23 mouse cellular contexts compared by ENCODE assay signal in the genomic region with DNA sequence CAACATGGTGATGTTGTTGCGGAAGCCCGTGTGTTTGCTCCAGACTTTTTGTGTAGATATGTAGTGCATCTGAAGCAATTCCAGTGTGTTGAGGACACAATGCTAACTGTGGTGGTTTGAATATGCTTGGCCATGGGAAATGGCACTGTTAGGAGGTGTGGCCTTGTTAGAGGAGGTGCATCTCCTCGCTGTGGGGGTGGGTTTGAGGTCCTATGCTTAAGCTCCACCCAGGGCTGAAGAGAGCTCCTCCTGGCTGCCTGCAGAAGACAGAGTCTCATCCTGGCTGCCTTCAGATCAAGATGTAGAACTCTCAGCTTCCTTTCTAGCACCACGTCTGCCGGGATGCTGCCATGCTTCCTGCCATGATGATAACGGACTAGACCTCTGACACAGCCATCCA. TPM values are rescaled to one million over a fixed set of nuclear protein-coding genes. Genes with fewer than 3 reads are reported as not detected.
DNase-seq lines count a peak whose midpoint lies in the region; ATAC-seq lines count a peak whose summit lies in the region.
"Had no signal": no experiment of that assay in that cellular context is flagged by ENCODE, and none has a peak within 500 bp of the region (broad histone marks: within the 10 kb centered on the region; RNA-seq: fewer than 3 reads in every experiment).

No protein-coding gene starts in this region.

- peaks cover 5% of the 10 kb centered on the region; the same call in 1 of the 2 replicates for H3K9me3 ChIP-seq in forebrain, embryonic 11.5 days (ENCODE audit: control insufficient read depth, low read length)
- peaks cover 4% of the 10 kb centered on the region; the same call in 1 of the 2 replicates for H3K9me3 ChIP-seq in forebrain, embryonic 12.5 days
- 0 out of 2 replicates have a peak, but pooled peaks cover 4% of the 10 kb centered on the region for H3K9me3 ChIP-seq in hindbrain, embryonic 12.5 days (replicated peaks)
- H3K9me3 ChIP-seq: embryonic facial prominence, embryonic 12.5 days; forebrain, embryonic 15.5 days had no signal

- no peak overlapping the region for H3K27ac ChIP-seq in forebrain, embryonic 11.5 days (ENCODE audit: low read depth, low read length)
- no peak overlapping the region for H3K27ac ChIP-seq in forebrain, embryonic 12.5 days
- H3K27ac ChIP-seq in hindbrain, embryonic 12.5 days = no peak overlapping the region
- H3K27ac ChIP-seq: embryonic facial prominence, embryonic 10.5 days; embryonic facial prominence, embryonic 12.5 days; forebrain, embryonic 13.5 days; forebrain, embryonic 15.5 days had no signal

- H3K4me2 ChIP-seq in forebrain, embryonic 11.5 days (ENCODE audit: low read depth, low read length, severe bottlenecking) = no peak overlapping the region
- H3K4me2 ChIP-seq in forebrain, embryonic 12.5 days = no peak overlapping the region
- no peak overlapping the region for H3K4me2 ChIP-seq in hindbrain, embryonic 12.5 days (replicated peaks)
- H3K4me2 ChIP-seq: embryonic facial prominence, embryonic 12.5 days; forebrain, embryonic 13.5 days; forebrain, embryonic 15.5 days had no signal

- H3K27me3 ChIP-seq in forebrain, embryonic 11.5 days (ENCODE audit: control insufficient read depth, insufficient read depth, low read length) = no peaks in the 10 kb centered on the region
- no peaks in the 10 kb centered on the region for H3K27me3 ChIP-seq in forebrain, embryonic 12.5 days
- H3K27me3 ChIP-seq in hindbrain, embryonic 12.5 days = no peaks in the 10 kb centered on the region
- H3K27me3 ChIP-seq: CH12.LX; embryonic facial prominence, embryonic 12.5 days; forebrain, embryonic 13.5 days; forebrain, embryonic 15.5 days had no signal

- H3K36me3 ChIP-seq in forebrain, embryonic 11.5 days (ENCODE audit: control insufficient read depth, insufficient read depth, low read length) = no peaks in the 10 kb centered on the region; the same call in 1 of the 2 replicates
- H3K36me3 ChIP-seq in forebrain, embryonic 12.5 days (replicated peaks) = peaks cover 7% of the 10 kb centered on the region; the same call in 1 of the 2 replicates
- peaks cover 7% of the 10 kb centered on the region; the same call in 1 of the 2 replicates for H3K36me3 ChIP-seq in hindbrain, embryonic 12.5 days
- H3K36me3 ChIP-seq: forebrain, embryonic 15.5 days had no signal

- no peak overlapping the region for H3K4me3 ChIP-seq in forebrain, embryonic 11.5 days (ENCODE audit: low read depth, low read length)
- no peak overlapping the region for H3K4me3 ChIP-seq in forebrain, embryonic 12.5 days (replicated peaks)
- no peak overlapping the region for H3K4me3 ChIP-seq in hindbrain, embryonic 12.5 days
- H3K4me3 ChIP-seq: embryonic facial prominence, embryonic 10.5 days; embryonic facial prominence, embryonic 12.5 days; forebrain, embryonic 13.5 days; forebrain, embryonic 15.5 days had no signal

- peak; percentile 35 for DNase-seq in forebrain, embryonic 11.5 days (ENCODE audit: low spot score)
- DNase-seq in ES-CJ7 (ENCODE audit: low read depth, low spot score) (peak; percentile 37), ZHBTc4 (ENCODE audit: low read depth, low spot score) (peak; percentile 59)
- no peak for DNase-seq in ovary, adult 18-20 months (ENCODE audit: low spot score)
- DNase-seq: adrenal gland, adult 2 months; adrenal gland, postnatal 10 days; adrenal gland, postnatal 25 days; B cell, adult 2 months; cerebellum, adult 11 months; cerebellum, adult 18-20 months; cerebellum, adult 8-10 months; cerebellum, adult 9-11 months; cerebellum, postnatal 14 days; cerebellum, postnatal 36 days; forebrain, postnatal 0 days had no signal

- no peaks in the 10 kb centered on the region; the same call in 1 of the 2 replicates for H3K4me1 ChIP-seq in forebrain, embryonic 11.5 days (replicated peaks; ENCODE audit: control insufficient read depth, insufficient read depth, low read length)
- peaks cover 7% of the 10 kb centered on the region for H3K4me1 ChIP-seq in forebrain, embryonic 12.5 days
- H3K4me1 ChIP-seq in hindbrain, embryonic 12.5 days = peaks cover 8% of the 10 kb centered on the region
- H3K4me1 ChIP-seq: embryonic facial prominence, embryonic 12.5 days had no signal

- H3K9ac ChIP-seq in forebrain, embryonic 11.5 days (ENCODE audit: low read length) = no peak overlapping the region
- no peak overlapping the region for H3K9ac ChIP-seq in forebrain, embryonic 12.5 days
- no peak overlapping the region for H3K9ac ChIP-seq in hindbrain, embryonic 12.5 days
- H3K9ac ChIP-seq: embryonic facial prominence, embryonic 12.5 days; forebrain, embryonic 13.5 days; forebrain, embryonic 15.5 days; forebrain, postnatal 0 days had no signal

- 85% methylated on average over 6 of the region's 6 CpGs for WGBS in forebrain, embryonic 11.5 days
- WGBS in forebrain, embryonic 12.5 days = 88% methylated on average over 6 of the region's 6 CpGs
- WGBS in hindbrain, embryonic 12.5 days = 64% methylated on average over 6 of the region's 6 CpGs

- ATAC-seq in forebrain, embryonic 11.5 days (replicated peaks; ENCODE audit: low FRiP score) = no peak
- ATAC-seq in forebrain, embryonic 12.5 days (ENCODE audit: low FRiP score) = no peak
- no peak for ATAC-seq in hindbrain, embryonic 12.5 days (ENCODE audit: low FRiP score)
- ATAC-seq: CD4-positive, CD25-positive, alpha-beta regulatory T cell, adult 4 months; forebrain, embryonic 13.5 days; forebrain, embryonic 15.5 days; forebrain, postnatal 0 days had no signal

RNA-seq across cellular contexts. Expression of gene Wasf3, which starts 1.4 kb away (rescaled TPM):
- polyA plus RNA-seq in forebrain, embryonic 11.5 days (2014; fragmentation: Nextera tagmentation; extraction: Ambion mirVana) = 4.8 and 5.1 TPM in 2 replicates
- 7.2 and 8.4 TPM in 2 replicates for polyA plus RNA-seq in forebrain, embryonic 12.5 days (2016; fragmentation: Nextera tagmentation; extraction: Ambion mirVana)
- 10.0 TPM in 2 replicates for polyA plus RNA-seq in hindbrain, embryonic 12.5 days (2016; fragmentation: Nextera tagmentation; extraction: Ambion mirVana)
- polyA plus RNA-seq: CD4-positive, CD25-positive, alpha-beta regulatory T cell, adult 4 months had no signal
